Mouse (Mus musculus): ENCODE measurements around the gene Rab32.
A peak's percentile ranks its signal among the peaks of the same experiment; 100 is the strongest.
"Not testable (repeated sequence)": the region's sequence is repeated elsewhere in the genome, so short reads cannot be mapped to it uniquely, and the experiment has no call there.

The Rab32 gene

DNA sequence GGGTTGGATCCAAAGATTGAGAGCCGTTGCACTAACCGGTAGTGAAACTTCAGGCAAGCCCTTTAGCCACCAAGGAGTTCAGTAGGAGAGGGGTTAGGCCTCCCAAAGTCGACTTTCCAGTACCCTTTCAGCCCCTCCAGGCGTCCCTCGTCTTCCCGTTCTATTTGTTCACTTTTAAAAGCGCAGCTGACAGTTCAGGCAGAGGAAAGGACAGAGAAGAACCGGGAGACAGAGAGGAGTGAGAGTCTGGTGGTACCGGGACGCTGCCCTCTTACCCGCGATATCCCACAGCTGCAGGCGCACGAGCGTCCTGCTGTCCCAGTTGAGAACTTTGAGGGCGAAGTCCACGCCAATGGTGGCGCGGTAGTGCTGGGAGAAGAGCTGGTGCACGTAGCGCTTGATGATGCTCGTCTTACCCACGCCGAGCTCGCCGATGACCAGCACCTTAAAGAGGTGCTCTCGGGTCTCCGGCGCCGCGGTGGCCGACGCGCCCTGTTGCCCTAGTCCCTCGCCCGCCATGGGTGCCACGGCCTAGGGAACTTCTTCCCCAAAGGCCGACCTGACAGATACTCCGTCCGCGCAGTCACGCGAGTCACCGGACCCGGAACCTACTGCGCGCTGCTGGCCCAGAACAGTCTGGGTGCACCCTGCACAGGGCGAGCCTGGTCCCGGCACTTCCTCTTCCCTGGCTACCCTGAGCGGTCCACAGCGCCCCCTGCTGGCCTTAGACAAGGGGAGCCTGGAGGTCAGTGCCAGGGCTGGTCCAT is at the start of gene Rab32:
Gene Rab32 (minus strand): TSS at position 696 of the 767 bp plus-strand sequence.
- DNase-seq (ENCODE audit: low spot score), result peak; percentile 69

DNA sequence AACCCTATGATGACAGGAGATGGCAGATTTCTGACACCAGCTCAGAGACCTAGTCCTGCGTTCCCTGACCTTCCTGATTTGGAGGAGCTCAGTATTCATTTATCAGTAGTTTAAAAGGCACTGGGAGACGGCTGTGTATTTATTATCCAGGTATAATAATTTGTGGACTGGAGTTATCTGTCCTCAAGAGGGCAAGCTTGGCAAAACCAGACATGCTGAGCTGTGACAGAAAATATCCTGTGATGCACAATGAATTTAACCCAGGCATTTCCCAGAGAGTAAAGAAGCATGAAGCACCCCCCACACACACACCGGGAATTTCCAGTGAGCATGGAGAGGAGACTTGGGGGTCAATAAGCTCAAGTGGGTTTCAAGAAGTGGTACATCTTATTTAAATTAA is 42.7 kb upstream of the Rab32 start:
- no peak for DNase-seq (ENCODE audit: low spot score)

DNA sequence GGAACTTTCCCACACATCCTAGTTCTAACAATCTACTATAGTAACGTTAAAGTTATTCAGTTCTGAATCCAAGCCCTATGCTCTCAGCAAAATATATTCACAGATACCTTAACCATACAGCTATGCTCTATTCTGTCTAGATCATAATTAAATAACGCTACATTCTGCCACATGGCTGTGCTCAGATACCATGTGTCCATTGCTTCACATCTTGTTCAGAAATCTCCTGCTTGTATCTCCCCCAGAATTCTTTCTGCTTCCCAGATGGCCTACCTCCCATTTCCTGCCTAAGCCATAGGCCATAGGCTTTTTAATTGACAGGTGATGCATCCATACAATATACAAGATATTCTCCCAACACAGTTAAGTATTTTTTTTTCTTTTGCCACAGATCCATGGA is 39.4 kb upstream of the Rab32 start:
- not testable (repeated sequence) for DNase-seq (ENCODE audit: low spot score)

DNA sequence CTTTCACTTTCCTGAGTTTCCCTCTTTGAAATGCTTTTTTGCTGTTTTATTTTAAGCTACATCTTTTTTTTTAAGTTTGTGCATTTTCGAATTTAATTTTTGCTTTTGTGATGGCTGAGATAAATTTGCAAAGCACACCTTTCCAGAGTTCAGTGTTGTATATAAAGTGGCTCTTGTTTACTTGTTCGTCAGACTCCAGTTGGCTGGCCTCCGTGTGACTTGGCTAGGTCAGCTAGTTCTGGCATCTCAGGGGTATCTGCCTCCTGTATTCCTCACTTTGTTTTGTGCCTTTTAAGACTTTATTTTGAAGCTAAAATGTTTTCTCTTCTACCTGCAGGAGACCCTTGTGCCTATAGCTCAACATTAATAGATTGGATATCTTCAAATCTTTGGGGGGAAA is 22.7 kb upstream of the Rab32 start:
- no peak for DNase-seq (ENCODE audit: low spot score)

DNA sequence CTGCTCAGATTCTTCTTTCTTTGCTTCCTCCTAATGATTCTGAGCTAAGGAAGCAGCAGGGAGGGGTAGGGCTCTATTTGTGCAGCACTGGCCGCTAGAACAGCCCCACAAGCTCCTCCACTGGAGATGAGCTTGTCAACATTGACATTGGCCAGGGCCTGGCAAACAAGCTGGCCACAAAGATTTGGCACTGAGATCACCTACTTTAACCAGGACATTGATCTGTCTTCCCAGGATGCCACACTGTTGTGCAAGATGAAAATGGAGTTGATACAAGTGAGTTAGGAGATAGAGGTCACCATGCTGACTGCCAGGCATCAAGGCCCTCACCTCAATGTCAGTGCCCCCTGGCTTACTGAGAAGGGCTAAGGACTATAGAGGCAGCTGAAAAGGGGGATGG is 21.8 kb upstream of the Rab32 start:
- no peak for DNase-seq (ENCODE audit: low spot score)

DNA sequence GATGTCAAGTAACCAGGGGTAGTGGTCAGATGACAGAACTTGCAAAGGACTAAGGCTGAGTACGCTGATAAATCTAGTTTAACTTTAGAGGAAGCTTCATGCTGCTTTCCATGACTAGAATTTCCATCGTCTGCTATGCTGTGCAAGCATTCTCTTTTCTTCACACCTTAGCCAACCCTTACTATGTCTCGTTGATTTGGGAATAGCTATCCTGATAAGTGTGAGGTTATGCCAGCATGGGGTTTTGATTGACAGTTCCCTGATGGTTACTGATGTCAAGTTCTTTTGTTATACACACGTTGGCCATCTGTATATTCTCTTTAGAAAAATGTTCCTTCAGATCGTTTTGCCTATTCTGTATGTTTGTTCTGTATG is 259 bp upstream of the Rab32 start:
- no peak for DNase-seq (ENCODE audit: low spot score)

DNA sequence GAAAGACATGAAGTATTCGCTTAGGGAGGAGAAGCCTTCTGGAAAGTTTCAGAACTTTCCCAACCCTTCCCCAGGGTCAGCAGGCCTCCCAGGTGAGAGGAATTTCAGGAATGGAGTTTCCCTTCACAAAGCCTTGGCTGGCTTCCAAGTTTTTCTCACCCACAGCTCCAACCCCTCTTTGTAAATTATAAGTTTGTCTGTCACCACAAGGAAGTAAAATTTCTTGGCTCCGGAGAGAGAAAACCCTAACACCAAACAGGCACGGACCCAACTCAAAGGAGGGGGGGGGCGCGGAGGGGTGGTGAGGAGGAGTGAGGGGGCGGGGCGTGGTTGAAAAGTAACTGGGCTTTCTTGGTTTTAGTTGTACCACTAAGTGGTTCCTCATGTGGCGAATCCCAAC is 980 bp downstream of the Rab32 start:
- no peak for DNase-seq (ENCODE audit: low spot score)

DNA sequence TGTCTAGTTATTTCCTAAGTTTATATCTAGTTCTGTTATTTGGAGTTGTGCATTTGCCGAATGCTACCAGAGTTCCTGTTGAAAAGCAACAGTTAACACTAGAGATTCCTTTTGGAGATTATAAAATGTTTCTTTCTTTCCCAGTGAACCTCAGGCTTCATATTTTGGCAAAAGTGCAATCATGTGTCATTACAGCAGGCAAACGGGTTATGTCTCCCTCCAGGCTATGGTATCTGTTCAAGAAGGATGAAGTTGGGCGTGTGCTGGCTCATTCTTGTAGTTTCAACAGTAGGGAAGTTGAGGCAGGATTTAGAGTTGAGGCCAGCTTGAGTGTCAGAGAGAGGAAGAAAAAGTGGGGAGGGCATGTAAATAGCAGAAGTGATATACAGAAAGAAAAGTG is 2.4 kb downstream of the Rab32 start:
- DNase-seq (ENCODE audit: low spot score), result no peak

DNA sequence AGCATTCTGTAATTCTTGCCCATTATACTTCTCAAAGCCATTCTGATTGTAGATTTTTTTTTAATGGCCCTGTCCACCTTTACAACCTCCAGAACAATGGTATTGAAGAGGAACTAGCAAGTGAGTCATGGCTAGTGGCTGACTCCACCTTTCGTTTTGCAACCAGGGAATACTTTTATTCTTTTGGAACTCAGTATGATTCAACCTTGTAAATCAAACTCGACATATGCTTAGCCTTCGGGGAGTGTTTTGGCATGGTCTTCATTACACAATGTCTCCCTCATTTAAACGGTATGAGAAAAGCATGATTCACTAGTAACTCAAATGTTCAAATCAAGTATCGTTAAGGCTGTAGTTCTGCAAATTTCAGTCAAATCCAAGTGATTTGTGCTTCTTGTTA is 2.8 kb downstream of the Rab32 start:
- no peak for DNase-seq (ENCODE audit: low spot score)

DNA sequence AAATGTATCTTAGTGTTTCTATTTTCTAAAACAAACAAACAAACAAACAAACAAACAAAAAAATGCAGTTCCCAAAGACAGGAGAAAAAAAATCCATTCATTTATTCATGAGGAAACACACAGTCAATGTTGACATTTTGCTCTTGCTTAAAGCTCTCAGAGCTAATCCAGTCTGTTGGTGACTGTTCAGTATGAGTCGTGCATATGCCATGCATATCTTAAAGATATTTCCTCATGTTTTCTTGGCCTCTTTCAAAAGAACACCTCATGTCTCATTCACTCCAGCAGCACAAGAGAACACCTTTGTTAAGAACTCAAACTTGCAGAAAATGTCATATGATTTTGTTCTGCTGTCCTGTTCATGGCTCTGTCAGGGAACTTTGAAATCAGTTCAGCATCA is 7.9 kb downstream of the Rab32 start:
- no peak for DNase-seq (ENCODE audit: low spot score)

DNA sequence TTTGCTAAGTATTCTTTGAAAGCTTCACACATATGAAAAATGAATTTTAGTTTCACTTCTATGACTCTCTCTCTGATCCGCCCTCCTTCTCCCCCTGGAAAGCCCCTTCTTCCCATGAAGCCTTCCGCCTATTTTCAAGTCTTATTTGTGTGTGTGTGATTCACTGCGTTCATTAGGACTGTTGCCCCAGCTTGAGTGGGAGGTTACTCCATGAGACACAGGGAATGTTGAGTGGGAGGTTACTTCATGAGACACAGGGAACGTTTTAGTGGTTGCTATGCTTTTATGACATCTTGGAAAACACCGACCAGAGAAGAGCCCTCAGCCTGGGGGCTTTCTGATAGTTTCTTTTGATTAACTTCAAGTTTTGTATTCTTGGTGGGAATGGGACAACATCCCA is 11.4 kb downstream of the Rab32 start:
- DNase-seq (ENCODE audit: low spot score), result no peak

DNA sequence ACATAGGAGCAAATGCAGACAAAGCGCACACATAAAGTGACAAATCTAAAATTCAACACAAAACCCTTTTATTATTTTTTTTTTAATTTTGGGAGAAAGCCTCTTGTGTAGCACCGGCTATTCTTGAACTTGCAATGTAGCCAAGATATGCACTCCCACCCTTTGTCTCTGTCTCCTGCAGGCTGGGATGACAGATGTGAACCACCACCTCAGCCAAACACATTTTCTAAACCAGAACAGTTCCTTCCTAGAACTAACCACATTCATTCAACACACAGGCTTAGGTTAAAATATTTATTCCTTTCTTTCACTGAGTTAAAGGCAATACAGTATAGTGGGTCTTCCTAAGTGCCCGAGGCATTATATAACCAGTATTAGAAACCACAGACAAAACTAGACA is 13.1 kb downstream of the Rab32 start:
- no peak for DNase-seq (ENCODE audit: low spot score)

All from left cerebral cortex, adult 11 months (tissue).